Mouse (Mus musculus): ENCODE results near the gene Cask. TPM values are rescaled to one million over a fixed set of nuclear protein-coding genes. Genes with fewer than 3 reads are reported as not detected.
A peak's percentile ranks its signal among the peaks of the same experiment; 100 is the strongest.

The Cask gene
- total RNA-seq, 2 experiments from 2014 or later = 190 to 191 TPM

DNA sequence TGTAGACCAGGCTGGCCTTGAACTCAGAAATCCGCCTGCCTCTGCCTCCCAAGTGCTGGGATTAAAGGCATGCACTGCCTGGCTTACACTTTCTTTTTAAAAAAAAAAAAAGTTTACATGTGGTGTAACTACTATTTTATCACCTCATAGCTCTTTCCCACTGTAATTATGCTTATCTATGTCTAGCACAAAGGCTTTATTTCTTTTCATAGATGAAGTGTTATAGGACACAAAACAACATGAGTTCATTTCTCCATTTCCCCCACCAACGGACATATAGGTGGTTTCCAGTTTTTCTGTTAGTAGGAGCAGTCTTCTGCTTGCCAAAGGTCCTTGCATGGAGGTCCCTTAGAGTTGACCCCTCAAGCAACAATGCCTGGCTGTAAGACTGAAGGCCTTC is 199.3 kb downstream of the Cask start:
- DNase-seq = no peak
- intact Hi-C loops (cut with DNase I) = no loop called here

DNA sequence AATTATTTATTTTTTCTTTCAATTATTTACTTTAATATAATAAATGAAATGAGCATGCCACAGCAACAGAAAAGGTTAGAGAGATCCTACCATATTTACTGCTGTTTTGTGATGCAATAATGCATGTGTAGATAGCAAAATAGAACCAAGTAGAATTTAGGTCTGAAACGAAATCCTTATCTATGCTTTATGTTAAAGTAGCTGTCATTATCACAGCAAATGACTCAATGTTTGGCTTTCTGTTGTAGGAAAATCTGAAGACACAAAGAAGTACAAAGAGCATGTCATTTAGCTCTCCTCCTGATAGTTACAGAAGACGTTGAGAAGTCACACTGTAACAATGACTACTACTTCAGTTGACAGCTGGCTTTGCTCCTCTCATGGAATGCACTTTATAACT is 212.3 kb downstream of the Cask start:
- intact Hi-C loops (cut with DNase I) = no loop called here
- DNase-seq = no peak

GRCm38 (mm10) chrX:13636398-13636797 is 214.8 kb downstream of the Cask start:
- intact Hi-C loops (cut with DNase I) = no loop called here
- no peak for DNase-seq

GRCm38 (mm10) chrX:13631599-13632283 is 219.4 kb downstream of the Cask start, which contains the start of gene Gpr34:
Gene Gpr34, plus strand, starts transcription at chrX:13632089.
- intact Hi-C loops (cut with DNase I) = no loop called here
- DNase-seq = no peak

- no peak for DNase-seq
- intact Hi-C loops (cut with DNase I) = no loop called here
Observed at GRCm38 (mm10) chrX:13622654-13623053, 228.5 kb downstream of the Cask start.

DNA sequence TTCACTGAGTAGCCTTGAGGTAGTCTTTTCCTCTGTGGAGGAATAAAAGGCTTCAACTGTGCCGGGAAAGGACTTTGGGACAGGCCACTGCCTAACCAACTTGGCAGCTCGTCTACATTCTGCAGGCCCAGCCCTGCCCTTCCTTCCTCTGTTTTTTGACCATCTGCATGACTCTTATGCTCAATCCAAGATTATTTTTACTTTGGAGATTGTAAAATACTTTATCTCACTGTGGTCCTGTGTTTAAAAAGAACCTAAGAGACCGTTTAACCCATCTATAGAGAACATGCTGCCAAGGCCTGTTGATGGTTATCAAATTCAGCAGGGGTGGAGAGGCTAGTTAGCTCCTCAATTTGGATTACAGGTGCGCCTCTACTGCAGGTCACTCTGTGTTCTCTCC is 229.7 kb downstream of the Cask start:
- no peak for DNase-seq
- intact Hi-C loops (cut with DNase I) = no loop called here

DNA sequence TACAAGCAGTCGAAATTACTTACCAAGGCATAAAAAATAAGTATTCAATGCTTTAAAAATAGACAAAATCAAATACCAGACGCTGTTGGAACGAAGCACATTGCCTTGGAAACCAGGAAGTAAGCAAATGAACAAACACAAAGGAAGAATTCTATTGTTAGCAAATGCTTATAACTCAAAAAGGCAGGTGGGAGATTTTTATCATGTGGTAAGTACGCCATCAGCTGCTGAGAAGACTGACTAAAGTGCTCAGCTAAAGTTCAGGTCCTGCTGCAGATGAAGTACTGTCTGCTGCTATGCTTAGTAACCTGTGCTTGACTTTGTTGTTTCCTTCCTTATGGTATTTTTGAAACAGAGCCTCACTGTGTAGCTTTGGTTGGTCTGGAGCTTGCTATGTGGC is 232.7 kb downstream of the Cask start:
- no peak for DNase-seq
- intact Hi-C loops (cut with DNase I) = no loop called here

DNA sequence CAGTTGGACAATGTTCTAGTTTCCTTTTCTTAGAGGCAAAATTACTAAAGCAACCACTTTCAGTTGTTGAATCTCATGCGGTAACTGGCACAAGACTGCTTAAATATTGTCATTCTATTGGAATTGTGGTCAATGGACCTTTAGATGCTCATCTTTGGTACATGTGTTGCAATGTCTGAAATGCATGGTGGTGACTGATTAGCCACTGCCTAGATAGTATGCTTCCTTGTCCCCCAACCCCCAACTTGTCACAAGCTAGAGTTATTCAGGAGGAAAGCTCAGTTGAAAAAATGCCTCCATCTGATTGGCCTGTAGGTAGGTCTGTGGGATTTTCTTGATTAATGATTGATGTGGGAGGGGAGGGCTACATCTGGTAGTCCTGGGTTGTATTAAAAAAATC is 233.9 kb downstream of the Cask start:
- intact Hi-C loops (cut with DNase I) = no loop called here
- no peak for DNase-seq

DNA sequence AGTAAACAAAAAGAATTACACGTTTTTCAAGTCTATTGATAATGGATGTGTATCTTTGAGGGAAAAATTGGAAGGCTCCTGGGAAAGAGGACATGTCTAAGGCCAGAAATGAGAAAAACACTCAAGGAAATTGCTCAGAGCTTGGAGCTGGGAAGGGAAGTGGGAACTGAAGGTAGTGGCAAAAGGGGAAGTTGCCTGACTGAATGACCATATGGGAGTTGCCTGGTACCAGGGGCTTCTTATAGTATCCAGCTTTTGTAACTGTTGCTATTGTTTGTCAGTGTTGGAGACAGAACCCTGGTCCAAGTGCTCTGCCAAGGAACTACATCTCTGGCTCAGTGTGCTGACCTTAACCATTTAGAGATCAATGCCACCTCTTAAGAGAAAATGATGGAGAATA is 234.4 kb downstream of the Cask start:
- intact Hi-C loops (cut with DNase I) = no loop called here
- DNase-seq = no peak

GRCm38 (mm10) chrX:13612115-13612514 is 239.1 kb downstream of the Cask start:
- no peak for DNase-seq
- intact Hi-C loops (cut with DNase I) = no loop called here

DNA sequence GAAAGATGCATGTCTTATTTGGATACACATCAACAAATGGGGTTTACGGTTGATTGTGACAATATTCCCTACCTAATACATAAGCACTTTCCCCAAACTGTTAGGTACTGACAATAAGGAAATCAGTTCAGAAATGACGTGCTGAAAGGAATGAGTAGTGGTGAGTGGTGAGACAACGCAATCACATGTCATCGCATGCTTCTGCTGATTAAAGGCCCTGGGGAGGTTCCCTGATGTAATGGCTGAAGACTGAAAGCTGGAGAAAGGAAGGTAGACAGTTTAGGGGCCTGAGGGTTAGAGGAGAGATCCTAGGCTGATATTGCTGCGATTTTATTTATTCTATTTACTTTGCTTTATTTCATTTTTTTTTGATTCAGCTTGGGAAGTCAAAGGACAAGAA is 240.1 kb downstream of the Cask start:
- intact Hi-C loops (cut with DNase I) = no loop called here
- no peak for DNase-seq

- no peak for DNase-seq
- intact Hi-C loops (cut with DNase I) = no loop called here
Observed at GRCm38 (mm10) chrX:13607752-13608151, 243.4 kb downstream of the Cask start.

- DNase-seq = no peak
- intact Hi-C loops (cut with DNase I) = no loop called here
Observed at GRCm38 (mm10) chrX:13606741-13607140, 244.4 kb downstream of the Cask start.

- DNase-seq = no peak
- intact Hi-C loops (cut with DNase I) = no loop called here
Observed at GRCm38 (mm10) chrX:13599966-13600365, 251.2 kb downstream of the Cask start.

DNA sequence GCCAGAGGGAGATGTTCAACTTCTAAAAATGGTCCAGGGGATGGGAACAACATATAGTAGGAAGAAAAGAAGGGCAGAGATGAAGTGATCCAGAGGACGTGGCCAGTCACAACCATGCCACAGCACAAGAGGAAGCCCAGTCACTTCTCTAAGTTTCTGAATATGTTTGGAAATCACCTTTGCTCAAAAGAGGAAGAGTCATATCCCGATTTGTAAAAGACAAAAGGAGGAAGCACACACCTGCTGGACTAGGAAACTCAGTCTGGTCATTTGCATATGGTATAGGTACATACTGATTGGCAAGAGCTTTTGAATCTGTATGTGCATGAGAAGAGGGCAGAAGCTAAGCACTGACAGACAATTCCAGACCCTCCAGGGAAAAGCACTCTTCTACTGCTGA is 251.8 kb downstream of the Cask start:
- DNase-seq = no peak
- intact Hi-C loops (cut with DNase I) = no loop called here

DNA sequence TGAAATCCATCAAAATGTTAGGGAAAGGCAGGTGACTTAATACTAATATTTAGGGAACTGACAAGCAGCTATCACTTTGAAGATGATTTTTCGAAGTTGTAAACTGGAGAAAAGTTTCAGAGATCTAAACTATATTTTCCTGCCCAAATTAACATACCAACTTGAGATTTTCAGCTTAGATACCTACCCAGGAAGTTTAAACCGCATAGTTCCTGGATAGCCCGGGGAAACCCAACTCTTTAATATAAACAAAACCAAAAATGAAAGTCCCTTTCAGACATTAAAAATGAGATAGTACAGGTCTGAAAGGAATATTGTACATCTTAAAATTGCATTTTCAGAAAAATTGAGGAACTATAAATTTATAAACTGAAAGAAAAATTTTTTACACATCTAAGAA is 273.5 kb downstream of the Cask start:
- intact Hi-C loops (cut with DNase I) = no loop called here
- no peak for DNase-seq

GRCm38 (mm10) chrX:13576606-13577005 is 274.6 kb downstream of the Cask start:
- intact Hi-C loops (cut with DNase I) = no loop called here

GRCm38 (mm10) chrX:13574872-13575271 is 276.3 kb downstream of the Cask start:
- DNase-seq = no peak
- intact Hi-C loops (cut with DNase I) = no loop called here

More at GRCm38 (mm10) chrX:13576606-13577005, 274.6 kb downstream of the Cask start:
- DNase-seq = peak; percentile 46

DNA sequence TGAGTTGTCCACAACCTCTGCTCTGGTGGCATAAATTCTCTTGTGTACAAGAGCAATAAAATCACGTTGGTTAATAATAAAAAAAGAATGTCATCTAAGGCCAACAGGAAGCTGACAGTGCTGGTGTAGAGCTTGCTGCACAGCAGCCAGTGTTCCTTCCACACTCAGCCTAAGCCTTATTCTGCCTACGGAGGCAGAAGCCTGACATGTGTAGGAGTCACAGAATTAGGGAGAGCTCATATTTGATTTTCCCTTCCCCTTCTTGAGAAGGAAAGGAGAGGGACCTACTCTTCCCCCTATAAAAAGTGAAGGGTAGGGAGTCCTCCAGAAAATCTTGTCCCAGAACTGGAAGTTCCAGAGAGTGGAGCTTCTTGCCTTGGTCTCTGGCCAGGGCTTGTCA is 276.9 kb downstream of the Cask start:
- intact Hi-C loops (cut with DNase I) = no loop called here
- DNase-seq = no peak

DNA sequence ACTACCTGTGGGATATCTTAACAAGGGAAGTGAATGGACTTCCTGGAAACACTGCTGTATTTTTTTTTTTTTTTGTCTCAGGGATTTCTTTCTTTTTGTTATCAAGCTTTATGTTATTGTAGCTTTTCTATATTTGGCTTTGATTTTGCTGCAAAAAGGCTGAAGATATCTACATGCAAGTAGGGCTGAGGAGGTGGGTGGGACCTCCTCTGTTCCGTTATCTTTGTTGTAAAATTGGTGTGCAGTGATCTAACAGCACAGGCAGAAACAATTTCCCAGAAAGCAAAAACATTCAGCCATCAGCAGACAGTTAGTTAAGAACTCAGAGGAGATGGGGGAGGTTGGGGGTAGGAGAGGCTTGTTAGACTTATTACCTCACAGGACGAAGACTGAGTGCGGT is 296.7 kb downstream of the Cask start:
- no peak for DNase-seq
- intact Hi-C loops (cut with DNase I) = no loop called here

DNA sequence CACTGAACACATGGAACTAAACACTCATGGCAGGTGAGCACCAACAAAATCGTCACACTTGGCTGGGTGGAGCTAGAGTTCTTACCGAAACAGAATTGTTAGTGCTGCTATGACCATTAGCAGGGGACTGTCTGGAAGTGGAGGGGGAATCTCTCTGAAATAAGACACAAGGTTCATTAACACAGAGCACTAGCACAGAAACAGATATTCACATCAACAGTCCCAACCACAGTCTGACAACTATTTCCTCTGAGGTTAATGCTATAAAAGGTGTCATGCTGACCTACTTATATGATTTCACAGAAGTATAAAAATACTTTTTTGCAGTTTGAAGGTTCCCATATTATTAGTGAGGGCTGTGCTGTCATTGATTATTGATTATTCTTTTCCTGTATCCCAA is 298.9 kb downstream of the Cask start:
- DNase-seq = no peak
- intact Hi-C loops (cut with DNase I) = no loop called here

DNA sequence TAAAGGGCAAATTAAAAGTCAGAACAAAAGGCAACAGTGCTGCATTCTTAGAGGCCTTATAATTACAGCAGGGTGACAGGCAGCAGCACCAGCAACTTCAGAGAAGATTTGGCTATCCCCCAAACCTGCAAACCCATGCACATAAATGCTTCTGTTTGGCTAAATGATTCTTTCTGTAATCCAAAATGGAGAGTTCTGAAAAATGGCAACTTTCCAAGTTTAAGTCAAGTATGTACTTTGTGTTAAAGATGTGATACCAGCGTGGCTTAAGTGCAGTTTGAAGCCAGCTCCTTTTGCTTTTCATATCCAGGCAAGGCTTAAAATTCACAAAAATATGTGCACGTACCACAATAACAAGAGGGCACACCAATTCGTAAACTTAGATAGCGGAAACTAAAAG is 299.6 kb downstream of the Cask start:
- no peak for DNase-seq
- intact Hi-C loops (cut with DNase I) = no loop called here

GRCm38 (mm10) chrX:13549100-13549499 is 302.1 kb downstream of the Cask start:
- DNase-seq = no peak
- intact Hi-C loops (cut with DNase I) = no loop called here
